Mouse (Mus musculus) limb, embryonic 13.5 days (tissue): ENCODE measurements around the gene Sema3f. TPM values are rescaled to one million over a fixed set of nuclear protein-coding genes. Genes with fewer than 3 reads are reported as not detected.
A peak's percentile ranks its signal among the peaks of the same experiment; 100 is the strongest.

Experiments
- ATAC-seq: fragments of 200-750 bp; cut with Nextera tagmentation; 2 replicates; pipeline ENCODE4 v1.8.0; 2017; ENCODE audit warnings: low read depth, moderate number of reproducible peaks, moderate TSS enrichment; ENCODE audit not compliant: low FRiP score
- H3K27ac ChIP-seq: fragments of 300-500 bp; sonication (generic); 2 replicates; pipeline ENCODE4 v1.5.1; 2015; ENCODE audit warnings: inconsistent platforms, mild to moderate bottlenecking, moderate library complexity
- H3K27me3 ChIP-seq: fragments of 300-500 bp; sonication (generic); 2 replicates; pipeline ENCODE4 v1.6.1; 2015; ENCODE audit warnings: mild to moderate bottlenecking, inconsistent platforms
- H3K36me3 ChIP-seq: fragments of 300-500 bp; sonication (generic); 2 replicates; pipeline ENCODE4 v1.6.1; 2015; ENCODE audit warnings: inconsistent platforms, mild to moderate bottlenecking, moderate library complexity
- H3K4me1 ChIP-seq: fragments of 300-500 bp; sonication (generic); 2 replicates; pipeline ENCODE4 v1.6.1; 2015; ENCODE audit warnings: inconsistent platforms
- H3K4me2 ChIP-seq: fragments of 300-500 bp; sonication (generic); replicated peaks from 2 replicates; pipeline ENCODE4 v1.6.1; 2015; ENCODE audit warnings: inconsistent platforms, mild to moderate bottlenecking, moderate library complexity
- H3K4me3 ChIP-seq: fragments of 300-500 bp; sonication (generic); 2 replicates; pipeline ENCODE4 v1.5.1; 2015; ENCODE audit warnings: moderate library complexity, mild to moderate bottlenecking, inconsistent platforms
- H3K9ac ChIP-seq: fragments of 300-500 bp; sonication (generic); 2 replicates; pipeline ENCODE4 v1.6.1; 2015; ENCODE audit warnings: mild to moderate bottlenecking, inconsistent platforms
- H3K9me3 ChIP-seq: fragments of 300-500 bp; sonication (generic); 2 replicates; pipeline ENCODE4 v1.6.1; 2016; ENCODE audit warnings: inconsistent platforms
- WGBS: fragments of 180-500 bp; shearing (Covaris S2); methylation state at CpG from one replicate; pipeline ENCODE4 v1.1.7; 2015; 5-methylcytosine and 5-hydroxymethylcytosine counted together
- polyA plus RNA-seq: library from polyadenylated mRNA; unstranded; fragments of >200 nt; fragmentation: Nextera tagmentation; extraction: Ambion mirVana; gene quantifications from 2 replicates; pipeline ENCODE4 v1.2.1, GENCODE M21; 2015

Sema3f gene
- polyA plus RNA-seq, 1 experiment from 2014 or later, result 32.1 TPM

GRCm38 (mm10) chr9:107650708-107651481, 59.4 kb downstream of the Sema3f start:
- no peaks in the 10 kb centered on the region for H3K27me3 ChIP-seq
- peaks cover 24% of the 10 kb centered on the region for H3K4me1 ChIP-seq
- H3K27ac ChIP-seq, result peak overlapping the region; percentile 74; the same call in 1 of the 2 replicates
- peak overlapping the region; percentile 34; the same call in 1 of the 2 replicates for H3K4me2 ChIP-seq
- H3K36me3 ChIP-seq, result no peaks in the 10 kb centered on the region
- H3K9me3 ChIP-seq, result no peaks in the 10 kb centered on the region
- peak overlapping the region; percentile 43 for H3K9ac ChIP-seq
- 21% methylated on average over 12 of the region's 12 CpGs for WGBS
- peak; percentile 76 for ATAC-seq
- H3K4me3 ChIP-seq, result no peak overlapping the region

GRCm38 (mm10) chr9:107650225-107650624, 60.0 kb downstream of the Sema3f start:
- Histone ChIP-seq H3K9ac (no peak overlapping the region), H3K9me3 (no peaks in the 10 kb centered on the region), H3K4me2 (no peak overlapping the region), H3K4me3 (no peak overlapping the region), H3K4me1 (peaks cover 27% of the 10 kb centered on the region), H3K36me3 (no peaks in the 10 kb centered on the region), H3K27ac (peak overlapping the region; percentile 74; the same call in 1 of the 2 replicates), H3K27me3 (no peaks in the 10 kb centered on the region)
- 54% methylated on average over 7 of the region's 7 CpGs for WGBS
- no peak for ATAC-seq

- H3K4me2 ChIP-seq, result no peak overlapping the region
- no peak for ATAC-seq
- no peak overlapping the region for H3K27ac ChIP-seq
- H3K9ac ChIP-seq, result no peak overlapping the region
- no peaks in the 10 kb centered on the region for H3K27me3 ChIP-seq
- H3K4me3 ChIP-seq, result no peak overlapping the region
- H3K36me3 ChIP-seq, result no peaks in the 10 kb centered on the region
- WGBS, result 74% methylated on average over 3 of the region's 3 CpGs
- H3K9me3 ChIP-seq, result no peaks in the 10 kb centered on the region
- H3K4me1 ChIP-seq, result peaks cover 38% of the 10 kb centered on the region
Measured at GRCm38 (mm10) chr9:107648767-107649166, 61.5 kb downstream of the Sema3f start.

DNA sequence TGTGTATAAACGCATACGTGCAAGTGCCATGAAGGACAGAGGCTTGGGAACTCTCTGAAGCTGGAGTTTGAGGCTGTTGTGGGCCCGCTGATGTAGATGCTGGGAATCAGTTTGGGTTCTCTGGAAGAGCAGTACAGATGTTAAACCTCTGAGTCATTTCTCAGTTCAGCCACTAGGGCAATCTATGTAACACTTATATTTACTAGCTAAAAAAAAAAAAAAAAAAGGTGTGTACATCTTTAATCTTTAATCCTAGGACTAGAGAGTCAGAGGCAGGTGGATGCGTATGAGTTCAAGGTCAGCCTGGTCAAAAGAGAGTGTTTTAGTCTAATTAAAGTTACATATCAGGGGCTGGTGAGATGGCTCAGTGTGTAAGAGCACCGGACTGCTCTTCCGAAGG, 63.3 kb downstream of the Sema3f start:
- Histone ChIP-seq H3K9me3 (no peaks in the 10 kb centered on the region), H3K4me3 (no peak overlapping the region), H3K36me3 (no peaks in the 10 kb centered on the region), H3K9ac (no peak overlapping the region), H3K4me1 (peaks cover 38% of the 10 kb centered on the region), H3K27ac (no peak overlapping the region), H3K4me2 (no peak overlapping the region), H3K27me3 (no peaks in the 10 kb centered on the region)
- 77% methylated on average over 6 of the region's 6 CpGs for whole genome bisulfite sequencing
- no peak for ATAC-seq

- peak; percentile 60; the same call in 1 of the 2 replicates for ATAC-seq
Measured at GRCm38 (mm10) chr9:107645577-107645976, 64.7 kb downstream of the Sema3f start.

GRCm38 (mm10) chr9:107645153-107645510, 65.1 kb downstream of the Sema3f start:
- WGBS, result 49% methylated on average over 7 of the region's 7 CpGs
- peak overlapping the region; percentile 70 for H3K4me2 ChIP-seq
- peak overlapping the region; percentile 69 for H3K9ac ChIP-seq
- no peak; the same call in 1 of the 2 replicates for ATAC-seq
- H3K36me3 ChIP-seq, result no peaks in the 10 kb centered on the region
- H3K9me3 ChIP-seq, result no peaks in the 10 kb centered on the region
- H3K27ac ChIP-seq, result no peak overlapping the region
- peak overlapping the region; percentile 43; the same call in 1 of the 2 replicates for H3K4me3 ChIP-seq
- H3K4me1 ChIP-seq, result peaks cover 20% of the 10 kb centered on the region
- H3K27me3 ChIP-seq, result no peaks in the 10 kb centered on the region

More at GRCm38 (mm10) chr9:107645577-107645976, 64.7 kb downstream of the Sema3f start:
- Histone ChIP-seq H3K4me2 (0 out of 2 replicates have a peak overlapping the region, but pooled peaks have one; percentile 10), H3K36me3 (no peaks in the 10 kb centered on the region), H3K9me3 (no peaks in the 10 kb centered on the region), H3K27me3 (no peaks in the 10 kb centered on the region), H3K27ac (no peak overlapping the region), H3K9ac (no peak overlapping the region), H3K4me1 (peaks cover 24% of the 10 kb centered on the region), H3K4me3 (no peak overlapping the region)
- 17% methylated on average over 5 of the region's 5 CpGs for WGBS

DNA sequence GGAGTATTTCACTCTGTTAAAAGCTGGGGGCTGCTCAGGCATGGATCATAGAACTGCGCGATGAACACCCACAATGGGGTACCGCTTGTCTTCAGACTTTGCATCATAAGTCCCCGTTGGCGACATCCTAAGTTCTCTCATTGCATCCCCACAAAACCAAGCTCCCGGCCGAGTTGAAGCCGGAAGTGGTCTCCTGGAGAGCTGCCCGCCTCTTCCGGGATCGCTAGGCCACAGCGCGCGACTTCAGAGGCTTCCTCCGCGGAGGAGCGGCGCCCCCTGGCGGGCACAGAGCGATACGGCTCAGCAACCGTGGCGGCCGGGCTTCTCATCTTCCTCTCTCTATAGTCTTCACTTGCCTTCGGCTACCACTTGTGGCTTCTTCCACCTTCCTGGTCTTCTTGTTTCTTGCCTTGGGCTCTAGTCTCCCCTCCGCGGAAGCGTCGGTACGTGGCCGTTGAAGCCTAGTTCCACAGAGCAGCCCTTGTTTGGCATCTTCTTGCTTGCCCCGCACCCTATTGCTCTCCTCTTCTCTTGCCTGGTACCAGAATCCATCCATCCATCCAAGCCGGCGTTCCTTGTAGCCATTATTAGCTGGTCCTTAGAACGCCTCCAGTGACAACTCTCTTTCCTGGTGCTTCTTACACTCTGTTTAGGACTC, 65.7 kb downstream of the Sema3f start:
- peak; percentile 84 for ATAC-seq
- H3K27me3 ChIP-seq, result no peaks in the 10 kb centered on the region
- peak overlapping the region; percentile 69 for H3K9ac ChIP-seq
- H3K9me3 ChIP-seq, result no peaks in the 10 kb centered on the region
- peak overlapping the region; percentile 64 for H3K27ac ChIP-seq
- peak overlapping the region; percentile 70 for H3K4me2 ChIP-seq
- peaks cover 16% of the 10 kb centered on the region for H3K4me1 ChIP-seq
- H3K4me3 ChIP-seq, result peak overlapping the region; percentile 43
- 3% methylated on average over 35 of the region's 35 CpGs for WGBS
- H3K36me3 ChIP-seq, result no peaks in the 10 kb centered on the region

DNA sequence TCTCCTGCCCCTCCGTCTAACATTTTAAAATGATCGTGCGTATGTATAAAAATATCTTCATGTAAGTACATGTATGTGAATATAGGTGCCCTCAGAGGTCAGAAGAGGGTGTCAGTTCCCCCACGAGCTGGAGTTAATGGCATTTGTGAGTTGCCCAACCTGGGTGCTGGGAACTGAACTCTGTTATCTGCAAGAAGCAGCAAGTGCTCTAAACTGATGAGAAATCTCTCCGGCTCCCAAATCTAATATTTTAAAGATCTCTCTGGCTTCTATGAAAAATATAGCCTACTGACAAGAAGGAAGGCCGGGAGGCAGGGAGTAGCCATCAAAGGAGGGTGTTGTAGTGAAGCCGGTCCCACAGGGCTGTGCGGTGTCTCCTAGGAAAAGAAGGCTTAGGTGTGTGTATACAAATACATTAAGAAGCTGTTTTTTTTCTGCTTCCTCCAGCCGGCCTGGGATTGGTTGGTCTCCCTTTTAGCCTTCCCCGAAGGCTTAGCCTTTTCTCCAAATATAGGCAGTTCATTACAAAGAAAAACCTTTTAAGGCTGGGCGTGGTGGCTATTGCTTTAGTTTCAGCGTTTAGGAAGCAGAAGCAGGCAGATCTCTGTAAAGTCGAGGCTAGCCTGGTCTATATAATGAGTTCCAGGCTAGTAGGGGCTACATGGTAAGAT, 66.6 kb downstream of the Sema3f start:
- 91% methylated on average over 13 of the region's 13 CpGs for WGBS
- Histone ChIP-seq H3K9ac (no peak overlapping the region), H3K36me3 (no peaks in the 10 kb centered on the region), H3K27ac (no peak overlapping the region), H3K9me3 (no peaks in the 10 kb centered on the region), H3K4me2 (peak overlapping the region; percentile 70), H3K4me1 (peaks cover 14% of the 10 kb centered on the region), H3K4me3 (peak overlapping the region; percentile 43; the same call in 1 of the 2 replicates), H3K27me3 (no peaks in the 10 kb centered on the region)
- no peak for ATAC-seq

- Histone ChIP-seq H3K9ac (no peak overlapping the region), H3K4me1 (peaks cover 24% of the 10 kb centered on the region), H3K36me3 (no peaks in the 10 kb centered on the region), H3K9me3 (no peaks in the 10 kb centered on the region), H3K4me2 (no peak overlapping the region), H3K27me3 (no peaks in the 10 kb centered on the region), H3K27ac (no peak overlapping the region), H3K4me3 (no peak overlapping the region)
- no peak for ATAC-seq
- 18% methylated on average over 8 of the region's 8 CpGs for WGBS
Measured at GRCm38 (mm10) chr9:107641666-107642065, 68.6 kb downstream of the Sema3f start.

DNA sequence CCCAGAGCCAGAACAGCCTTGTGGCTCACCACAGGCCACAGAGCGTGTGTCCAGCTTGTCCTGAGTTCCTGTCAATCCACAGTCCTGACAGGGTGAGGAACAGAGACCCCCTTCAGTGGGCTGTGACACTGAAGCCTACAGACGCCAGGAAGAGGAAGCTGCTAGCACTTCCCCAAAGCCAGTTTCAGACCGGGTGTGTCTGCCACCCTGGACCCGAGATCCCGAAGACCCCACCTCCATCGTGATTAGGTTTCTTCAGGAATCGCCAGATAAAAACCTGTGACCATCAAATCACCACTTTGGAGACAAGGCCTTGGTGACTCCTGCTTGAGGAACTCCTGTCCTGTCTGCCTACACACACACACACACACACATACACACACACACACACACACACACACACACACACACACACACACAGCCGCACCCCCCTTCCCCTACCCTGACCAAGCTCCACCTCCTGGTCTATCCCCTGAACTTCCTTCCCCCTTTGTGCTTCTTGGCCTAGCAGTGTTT, 70.0 kb downstream of the Sema3f start:
- no peak for ATAC-seq
- Histone ChIP-seq H3K36me3 (no peaks in the 10 kb centered on the region), H3K9me3 (no peaks in the 10 kb centered on the region), H3K4me3 (no peak overlapping the region), H3K27me3 (no peaks in the 10 kb centered on the region), H3K27ac (no peak overlapping the region), H3K4me1 (peaks cover 31% of the 10 kb centered on the region), H3K9ac (peak overlapping the region; percentile 32; the same call in 1 of the 2 replicates), H3K4me2 (no peak overlapping the region)
- WGBS, result 54% methylated on average over 8 of the region's 8 CpGs

GRCm38 (mm10) chr9:107637070-107637469, 73.2 kb downstream of the Sema3f start:
- Histone ChIP-seq H3K27ac (peak overlapping the region; percentile 29; the same call in 1 of the 2 replicates), H3K36me3 (0 out of 2 replicates have a peak, but pooled peaks cover 3% of the 10 kb centered on the region), H3K9ac (no peak overlapping the region), H3K9me3 (no peaks in the 10 kb centered on the region), H3K4me3 (no peak overlapping the region), H3K27me3 (no peaks in the 10 kb centered on the region), H3K4me1 (peaks cover 35% of the 10 kb centered on the region), H3K4me2 (peak overlapping the region; percentile 17; the same call in 1 of the 2 replicates)
- WGBS, result 27% methylated on average over 7 of the region's 7 CpGs
- ATAC-seq, result no peak
